Mouse (Mus musculus): ENCODE results near the gene Sh3pxd2a.
"Not testable (repeated sequence)": the region's sequence is repeated elsewhere in the genome, so short reads cannot be mapped to it uniquely, and the experiment has no call there.

The Sh3pxd2a gene

DNA sequence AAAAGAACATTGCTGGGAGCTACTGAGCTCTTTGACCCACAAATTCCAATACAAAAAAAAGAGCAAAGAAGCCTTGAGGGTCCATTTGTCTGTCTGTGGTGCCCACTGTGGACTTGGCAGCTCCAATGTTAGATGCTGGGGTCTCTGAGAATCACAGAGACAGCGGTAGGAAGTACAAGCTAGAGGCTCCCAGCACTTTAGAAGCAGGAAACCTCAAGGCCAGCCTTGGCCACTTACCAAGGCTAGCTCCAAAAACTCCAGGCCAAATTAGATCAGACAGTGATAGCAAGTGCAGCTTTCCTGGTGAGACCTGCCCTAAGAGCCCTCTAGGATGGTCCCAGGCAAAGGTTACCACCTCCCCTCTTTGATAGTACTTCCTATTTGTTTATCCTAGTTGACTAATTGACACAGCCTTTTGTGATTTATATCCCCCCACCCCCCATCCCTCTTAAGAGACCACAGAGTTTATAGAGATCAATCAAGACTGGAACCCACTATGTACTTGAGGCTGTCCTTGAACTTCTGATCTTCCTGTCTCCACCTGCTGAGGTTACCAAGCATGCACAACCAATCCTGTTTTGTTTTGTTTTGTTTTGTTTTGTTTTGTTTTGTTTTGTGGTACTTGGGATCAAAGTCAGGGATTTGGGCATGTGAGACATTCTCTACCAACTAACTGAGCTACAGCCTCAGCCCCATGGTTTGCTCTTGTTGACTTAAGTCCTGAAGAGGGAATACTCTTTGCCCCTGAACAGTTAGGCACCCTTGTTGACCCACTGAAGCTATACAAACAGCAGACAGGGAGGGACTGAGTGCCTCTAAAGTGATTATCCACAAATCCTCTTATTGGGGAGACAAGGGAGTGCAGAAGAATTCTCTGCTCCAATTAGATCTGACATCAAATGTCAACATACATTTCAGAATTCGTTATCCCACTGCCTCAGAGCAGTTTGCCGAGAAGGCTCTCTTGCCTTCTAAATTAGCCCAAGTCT, 60.5 kb downstream of the Sh3pxd2a start:
- DNase-seq: no peak

DNA sequence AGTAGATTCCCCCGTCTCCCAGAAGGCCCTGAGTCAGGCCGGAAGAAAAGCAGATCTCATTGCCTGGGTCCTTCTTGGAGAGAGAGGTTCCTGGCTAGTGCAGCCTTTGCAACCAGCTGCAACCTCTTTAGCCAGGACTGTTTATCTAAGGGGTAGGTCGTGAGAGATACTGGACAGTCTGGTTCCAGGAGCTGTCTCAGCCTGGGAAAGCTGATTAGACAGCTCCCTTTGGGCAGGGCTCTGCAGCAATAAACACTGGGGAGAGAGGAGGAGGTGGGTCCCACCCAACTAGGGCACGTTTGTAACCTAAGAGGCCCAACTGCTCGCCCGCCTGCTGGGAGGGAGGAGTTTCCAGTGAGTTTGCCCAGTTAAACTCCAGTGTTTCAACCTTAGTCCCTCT, 61.2 kb downstream of the Sh3pxd2a start:
- DNase-seq: no peak

DNA sequence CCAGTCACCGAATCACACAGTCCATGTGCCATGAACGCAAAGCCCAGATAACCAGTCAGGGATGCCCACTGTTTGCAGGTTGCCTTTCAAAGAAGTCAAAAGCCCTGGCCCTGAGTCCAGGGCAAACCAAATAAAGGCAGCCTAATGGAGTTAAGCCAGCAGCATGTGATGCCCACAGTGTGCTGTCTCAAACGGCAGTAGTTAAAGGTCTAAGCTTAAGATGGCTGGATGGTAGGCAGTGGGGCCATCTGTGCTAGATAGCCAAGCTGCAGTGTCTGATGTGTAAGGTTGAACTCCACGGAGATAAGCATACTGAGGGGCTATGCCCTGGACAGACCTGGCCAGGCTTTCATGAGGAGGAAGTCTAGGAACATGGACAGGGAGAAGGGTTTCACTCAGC, 61.7 kb downstream of the Sh3pxd2a start:
- no peak for DNase-seq

DNA sequence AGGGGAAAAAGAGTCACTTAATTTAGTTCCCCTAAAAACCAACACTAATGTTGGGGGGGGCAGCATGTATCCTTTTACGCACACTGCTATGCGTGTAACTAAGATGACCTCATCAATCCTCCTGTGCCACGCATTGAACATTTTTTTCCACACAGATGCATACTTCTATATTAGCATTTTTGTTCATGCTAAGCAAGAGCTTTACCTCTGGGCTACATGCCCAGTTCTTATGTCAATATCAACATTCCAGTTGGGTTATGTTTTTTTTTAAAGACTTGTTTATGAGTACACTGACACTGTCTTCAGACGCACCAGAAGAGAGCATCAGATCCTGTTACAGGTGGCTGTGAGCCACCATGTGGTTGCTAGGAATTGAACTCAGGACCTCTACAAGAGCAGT, 64.5 kb downstream of the Sh3pxd2a start:
- no peak for DNase-seq

DNA sequence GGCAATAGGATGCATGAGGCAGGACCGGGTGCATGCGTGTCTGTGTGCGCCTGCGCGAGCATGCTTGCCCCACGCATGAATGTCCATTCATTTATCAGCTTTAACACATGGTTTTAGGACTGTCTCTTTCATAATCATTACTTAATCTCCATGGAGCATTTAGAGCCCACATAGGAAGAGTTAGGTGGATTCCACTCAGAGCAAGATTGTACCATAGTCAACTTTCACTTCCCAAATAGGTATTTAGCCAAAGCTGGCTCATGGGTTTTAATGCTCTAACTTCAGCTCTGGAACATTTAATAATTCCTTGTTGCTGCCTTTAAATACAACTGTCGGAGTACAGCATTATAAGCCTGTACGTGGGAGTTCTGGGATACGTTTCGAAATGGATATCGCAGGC, 65.2 kb downstream of the Sh3pxd2a start:
- DNase-seq: no peak

DNA sequence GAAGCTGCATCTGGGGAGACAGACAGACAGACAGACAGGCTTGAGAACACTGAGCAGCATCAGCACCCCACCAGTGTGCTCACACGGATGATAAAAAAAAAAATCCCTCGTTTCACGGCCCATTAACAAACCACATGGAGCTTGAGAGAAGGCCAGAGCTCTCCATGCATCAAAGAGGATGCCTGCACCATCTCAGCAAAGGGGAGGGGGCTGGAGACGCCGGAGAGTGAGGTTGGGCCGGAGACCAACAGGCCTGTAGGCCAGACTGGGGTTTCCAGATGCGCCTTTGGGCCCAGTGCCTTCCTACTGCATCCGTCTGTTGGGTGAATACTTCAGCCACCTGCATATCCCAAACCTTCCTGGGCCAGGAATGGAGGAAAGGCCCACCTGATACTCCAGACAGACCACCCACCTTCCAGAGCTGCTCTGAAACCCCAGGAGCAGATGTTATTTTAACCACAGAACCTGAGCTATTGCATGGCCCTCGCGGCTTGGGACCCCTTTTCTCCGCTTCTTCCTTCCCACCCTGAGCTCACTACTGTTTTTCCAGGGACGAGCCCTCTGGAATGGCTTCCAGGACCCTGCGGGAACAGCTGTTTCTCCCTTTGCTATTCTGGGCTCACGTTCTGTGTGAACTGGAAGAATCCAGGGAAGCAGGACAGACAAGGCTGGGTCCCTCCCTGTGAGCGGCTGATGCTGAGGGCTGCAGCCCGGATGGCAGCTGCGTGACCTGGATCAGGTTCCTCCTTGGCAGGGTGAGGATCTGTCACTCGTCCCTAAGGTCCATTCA, 66.1 kb downstream of the Sh3pxd2a start:
- no peak for DNase-seq

DNA sequence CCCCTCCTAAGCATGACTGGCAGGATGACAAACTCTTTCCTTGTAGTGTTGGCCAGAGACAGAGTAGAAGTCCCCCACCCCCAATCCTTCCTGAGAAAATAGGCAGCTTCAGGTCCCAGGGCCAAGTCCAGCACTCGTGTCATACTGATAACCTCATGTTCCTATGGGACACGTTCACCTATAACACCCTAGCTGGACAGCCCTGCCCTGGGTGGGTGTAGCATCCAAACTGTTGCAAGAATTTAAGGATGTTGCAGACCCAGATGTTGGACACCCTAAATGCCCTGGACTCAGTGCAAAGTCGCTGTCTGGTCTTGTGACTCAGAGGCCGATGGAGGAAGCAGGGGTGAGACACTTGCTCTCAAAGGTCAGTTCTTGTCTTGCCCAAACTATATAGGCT, 68.9 kb downstream of the Sh3pxd2a start:
- no peak for DNase-seq

DNA sequence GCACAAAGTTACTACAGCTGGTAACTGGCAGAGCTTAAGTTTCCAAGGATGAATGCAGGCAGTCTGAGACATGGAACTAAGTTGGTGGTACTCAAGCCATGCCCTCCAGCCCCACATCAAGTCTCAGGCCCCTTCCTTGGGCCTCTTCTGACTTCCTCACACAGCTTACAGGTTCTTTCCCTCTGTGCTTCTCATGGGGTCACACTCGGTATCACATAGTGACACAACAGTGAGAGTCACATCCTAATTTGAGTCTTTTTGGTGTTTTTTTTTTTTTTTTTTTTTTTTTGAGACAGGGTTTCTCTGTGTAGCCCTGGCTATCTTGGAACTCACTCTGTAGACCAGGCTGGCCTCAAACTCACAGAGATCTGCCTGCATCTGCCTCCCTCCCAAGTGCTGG, 69.4 kb downstream of the Sh3pxd2a start:
- not testable (repeated sequence) for DNase-seq

DNA sequence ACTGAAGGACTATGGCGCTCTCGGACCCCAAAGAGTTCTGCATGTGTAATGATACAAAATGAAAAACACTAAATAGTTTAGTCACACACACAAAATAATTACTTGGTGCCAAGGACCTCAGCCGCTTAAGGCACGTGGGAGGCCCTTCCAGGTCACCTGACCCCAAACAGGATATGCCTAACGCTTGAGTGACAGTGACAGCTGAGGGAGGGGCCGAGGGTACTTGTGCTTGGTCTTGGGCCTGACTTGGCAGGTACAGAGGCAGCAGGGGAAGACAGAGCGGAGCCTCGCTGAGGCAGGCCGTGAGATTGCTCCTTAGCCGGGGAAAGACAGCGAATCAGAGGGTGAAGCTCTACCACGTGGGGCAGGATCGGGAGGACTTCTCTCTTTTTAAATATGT, 73.3 kb downstream of the Sh3pxd2a start:
- no peak for DNase-seq

DNA sequence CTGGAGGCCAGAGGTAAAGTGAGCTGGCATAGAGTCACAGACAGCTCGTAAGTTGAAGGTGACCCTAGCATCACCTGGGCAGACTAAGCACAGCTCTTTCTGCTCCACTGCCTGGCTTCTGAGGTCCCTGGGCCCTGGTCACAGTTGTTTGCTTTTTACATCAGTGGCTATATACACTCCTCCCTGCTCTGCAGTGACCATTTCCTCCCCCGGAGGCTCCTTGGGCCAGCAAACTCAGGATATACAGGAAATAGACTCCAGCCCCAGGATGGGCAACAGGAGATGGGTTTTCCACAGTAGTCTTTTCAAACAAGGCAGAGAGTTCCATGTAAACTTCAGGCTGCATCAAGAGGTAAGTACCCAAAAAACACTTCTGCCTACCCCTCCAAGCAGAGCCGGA, 76.3 kb downstream of the Sh3pxd2a start:
- no peak for DNase-seq

DNA sequence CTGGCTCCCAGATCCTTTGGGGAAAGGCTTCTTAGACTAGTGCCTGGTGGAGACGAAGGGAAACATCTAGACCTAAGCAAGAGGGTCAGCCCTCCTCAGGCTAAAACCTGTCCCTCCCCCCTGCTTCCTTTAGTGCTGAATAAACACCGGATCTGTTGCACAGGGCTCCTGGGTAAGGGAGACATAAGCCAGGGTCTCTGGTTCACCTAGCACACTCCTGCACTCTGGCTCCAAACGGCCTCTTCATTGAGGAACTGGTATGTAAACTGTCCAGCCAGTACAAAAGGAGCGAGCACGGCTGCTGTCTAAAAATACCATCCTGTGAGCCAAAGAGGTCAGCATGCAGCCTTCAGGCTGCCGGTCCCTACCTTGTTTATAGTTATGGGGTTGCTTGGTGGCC, 76.8 kb downstream of the Sh3pxd2a start:
- DNase-seq: no peak

DNA sequence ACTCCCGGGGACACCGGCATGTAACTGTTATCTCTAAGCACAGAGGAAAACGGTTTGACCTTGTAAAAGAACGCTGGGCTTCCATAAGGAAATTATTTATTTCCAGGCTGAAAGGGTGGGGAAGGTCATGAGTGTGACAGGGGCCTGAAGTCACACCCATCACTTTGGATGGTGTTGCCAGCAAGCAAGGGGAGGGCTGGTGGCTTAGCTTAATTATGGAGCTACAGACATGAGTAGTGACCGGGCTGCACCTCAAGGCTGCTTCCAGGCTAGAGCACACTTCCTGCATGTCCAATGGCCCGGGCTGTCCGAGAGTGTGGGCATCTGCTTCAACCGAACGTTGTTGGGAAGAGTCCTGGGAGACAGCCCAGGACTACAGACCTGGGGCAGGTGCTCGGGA, 78.2 kb downstream of the Sh3pxd2a start:
- DNase-seq: no peak

DNA sequence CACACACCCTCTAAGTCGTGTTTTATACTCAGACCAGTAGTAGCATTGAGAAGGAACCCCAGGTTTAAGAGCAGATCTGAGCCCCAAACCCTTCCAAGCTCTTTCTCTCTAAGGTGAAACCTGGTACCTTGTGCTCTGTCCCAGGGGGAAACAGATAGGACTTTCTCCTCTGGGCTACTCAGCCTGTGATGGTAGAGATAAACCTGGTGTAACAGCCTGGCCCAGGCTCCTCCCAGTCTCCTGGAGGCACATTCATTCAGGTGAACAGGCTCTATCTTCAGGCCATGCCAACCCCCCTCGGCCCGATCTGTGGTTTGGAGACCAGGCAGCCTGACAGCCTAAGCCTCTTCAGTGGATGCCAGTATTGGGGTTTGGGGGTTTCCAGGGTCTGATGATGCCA, 79.6 kb downstream of the Sh3pxd2a start:
- no peak for DNase-seq

DNA sequence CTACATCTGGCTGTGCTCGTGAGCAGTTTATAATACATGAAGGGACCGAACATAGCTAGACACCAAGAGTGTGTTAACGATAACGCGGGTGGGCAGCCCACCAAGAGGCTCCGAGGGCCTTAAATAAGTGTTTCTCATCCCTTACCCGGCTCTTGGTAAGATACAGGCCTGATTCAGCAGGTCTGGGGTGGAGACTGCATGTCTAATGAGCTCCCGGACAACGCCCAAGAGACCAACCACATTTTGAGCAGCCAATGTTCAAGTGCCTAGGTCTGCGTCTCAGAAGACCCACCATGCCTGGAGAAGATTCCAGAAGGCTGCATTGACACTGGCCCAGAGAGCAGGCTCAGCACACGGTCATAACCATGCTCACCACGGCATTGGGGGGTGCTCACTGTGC, 80.2 kb downstream of the Sh3pxd2a start:
- DNase-seq: no peak

DNA sequence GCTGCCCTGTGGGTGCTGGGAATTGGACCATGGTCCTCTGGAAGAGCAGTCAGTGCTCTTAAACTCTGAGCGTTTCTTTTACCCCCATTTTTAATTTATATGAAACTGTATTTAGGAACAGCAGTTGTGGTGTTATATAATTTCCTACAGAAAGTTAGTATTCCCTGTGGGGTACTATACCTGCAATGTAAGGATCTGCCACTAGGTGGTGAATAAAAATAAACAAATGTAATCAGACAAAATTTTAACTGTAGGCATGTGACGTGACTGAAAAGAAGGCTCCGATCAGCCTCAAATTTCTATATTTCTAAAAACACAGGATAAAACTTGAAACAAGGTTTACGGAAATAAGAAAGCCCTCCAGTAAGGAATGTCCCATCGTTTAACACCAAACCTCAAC, 81.9 kb downstream of the Sh3pxd2a start:
- DNase-seq: no peak

DNA sequence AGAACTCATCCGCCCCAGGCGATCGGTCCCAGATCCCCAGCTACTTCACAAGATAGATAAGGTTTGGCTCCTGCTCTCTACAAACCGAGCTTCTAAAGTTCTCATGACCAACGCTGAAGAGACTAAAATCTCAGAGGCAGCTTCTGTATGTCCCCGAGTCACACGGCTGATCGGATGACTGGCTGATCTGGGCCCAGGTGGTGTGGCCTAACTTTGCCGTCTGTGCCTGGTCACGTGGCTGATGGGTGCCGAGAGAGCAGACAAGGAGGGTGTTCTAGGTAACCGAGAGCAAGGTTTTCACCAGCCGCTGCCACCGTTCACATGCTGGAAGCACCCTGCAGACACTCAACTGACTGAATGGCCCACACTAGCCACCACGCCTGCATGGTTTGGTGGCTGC, 83.2 kb downstream of the Sh3pxd2a start:
- no peak for DNase-seq

DNA sequence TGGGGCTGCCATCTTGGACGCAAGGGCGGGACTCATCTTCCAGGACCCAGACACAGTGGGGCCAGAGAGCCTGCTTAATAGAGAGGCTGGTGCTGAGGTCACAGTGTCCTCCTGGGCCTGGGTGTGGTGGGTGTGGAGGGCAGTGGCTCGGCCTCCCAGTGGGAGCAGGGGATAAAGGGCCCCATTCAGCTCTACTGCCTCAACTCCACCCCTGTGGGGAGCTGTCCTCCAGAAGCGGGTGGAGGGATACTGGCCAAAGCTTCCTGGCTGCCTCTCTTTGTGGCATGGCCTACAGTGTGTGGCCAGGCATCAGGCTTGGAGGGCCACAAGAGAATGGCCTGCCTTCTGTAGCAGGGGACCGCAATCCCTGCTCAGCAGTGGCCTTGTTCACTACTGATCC, 85.1 kb downstream of the Sh3pxd2a start:
- DNase-seq: no peak

DNA sequence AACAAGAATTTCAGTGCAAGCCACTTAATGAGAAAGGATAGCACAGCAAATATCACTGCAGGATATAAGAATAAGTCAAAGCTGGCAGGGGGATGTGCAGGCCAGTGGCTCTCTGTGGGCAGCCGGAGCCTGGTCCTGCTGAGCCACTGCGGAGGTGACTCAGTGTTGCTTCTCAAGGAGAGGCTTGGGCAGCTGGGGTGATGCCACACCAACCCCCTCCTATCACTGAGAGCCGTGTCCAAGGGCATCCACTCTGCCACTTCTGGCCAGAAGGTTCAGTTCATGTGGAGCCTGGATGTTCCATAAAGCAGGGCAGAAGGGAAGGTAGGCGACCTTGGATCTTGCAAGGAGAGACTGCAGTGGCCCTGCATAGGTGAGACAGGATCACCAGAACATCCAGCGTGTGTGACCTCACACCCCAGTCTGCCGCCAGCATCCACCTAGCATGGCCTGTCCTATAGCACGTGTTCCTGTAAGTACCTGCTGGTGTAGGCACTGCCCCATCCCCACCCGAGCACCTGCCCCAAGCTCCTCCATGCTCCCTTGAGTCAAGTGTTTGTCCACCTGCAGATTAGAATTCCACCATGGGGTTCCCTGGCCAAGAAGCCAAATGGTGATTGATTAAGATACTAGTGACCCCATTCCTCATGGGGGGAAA, 89.2 kb downstream of the Sh3pxd2a start:
- no peak for DNase-seq

DNA sequence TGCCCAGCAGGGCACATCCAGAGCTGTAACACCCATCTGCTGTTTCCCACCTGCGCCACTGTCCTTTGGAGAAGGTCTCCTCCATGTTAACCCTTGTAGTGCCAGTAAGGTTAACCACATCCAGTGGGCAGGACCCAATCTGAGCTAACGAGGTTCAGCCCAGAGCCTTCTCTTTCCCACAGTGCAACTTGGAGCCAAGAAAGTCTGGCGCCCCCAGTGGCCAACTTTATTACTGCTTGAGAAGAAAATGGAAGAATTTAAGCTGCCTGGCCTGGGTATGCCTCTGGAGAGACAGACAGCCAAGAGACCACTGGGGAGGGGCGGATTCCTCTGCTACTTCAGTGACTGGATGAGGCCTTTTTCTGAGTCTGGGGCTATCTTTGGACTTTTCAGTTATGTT, 89.8 kb downstream of the Sh3pxd2a start:
- DNase-seq: peak; percentile 40

DNA sequence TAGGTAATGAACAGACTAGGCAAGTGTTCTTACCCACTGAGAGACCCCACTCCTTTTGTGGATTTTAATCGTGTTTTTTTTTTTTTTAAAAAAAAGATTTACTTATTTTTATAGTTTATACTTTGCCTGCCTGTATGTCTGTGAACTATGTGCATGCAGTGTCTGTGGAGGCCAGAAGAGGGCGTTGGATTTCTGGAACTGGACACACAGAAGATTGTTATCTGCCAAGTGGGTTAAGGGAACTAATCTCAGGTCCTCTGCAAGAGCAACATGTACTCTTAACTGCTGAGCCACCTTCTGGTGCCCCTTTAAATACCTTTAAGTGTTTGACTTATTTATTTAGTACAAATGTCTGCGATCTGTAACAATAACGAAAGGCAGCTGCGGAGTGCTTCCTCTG, 92.2 kb downstream of the Sh3pxd2a start:
- DNase-seq: no peak

DNA sequence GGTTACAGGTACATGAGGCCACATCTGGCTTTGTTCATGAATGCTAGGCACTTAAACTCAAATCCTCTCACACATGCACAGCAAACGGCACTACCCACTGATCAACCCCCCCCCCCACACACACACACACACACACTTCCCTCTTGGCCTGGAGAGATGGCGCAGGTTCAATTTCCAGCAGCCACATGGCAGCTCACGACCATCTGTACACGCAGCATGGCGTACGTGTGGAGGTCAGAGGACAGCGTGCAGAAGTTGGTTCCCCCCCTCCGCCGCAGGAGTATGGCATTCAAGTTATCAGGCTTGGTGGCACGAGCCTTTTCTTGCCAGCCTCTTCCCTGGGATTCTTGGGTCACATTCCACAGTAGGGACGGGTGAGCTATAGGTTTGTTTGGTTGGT, 92.7 kb downstream of the Sh3pxd2a start:
- DNase-seq: no peak

DNA sequence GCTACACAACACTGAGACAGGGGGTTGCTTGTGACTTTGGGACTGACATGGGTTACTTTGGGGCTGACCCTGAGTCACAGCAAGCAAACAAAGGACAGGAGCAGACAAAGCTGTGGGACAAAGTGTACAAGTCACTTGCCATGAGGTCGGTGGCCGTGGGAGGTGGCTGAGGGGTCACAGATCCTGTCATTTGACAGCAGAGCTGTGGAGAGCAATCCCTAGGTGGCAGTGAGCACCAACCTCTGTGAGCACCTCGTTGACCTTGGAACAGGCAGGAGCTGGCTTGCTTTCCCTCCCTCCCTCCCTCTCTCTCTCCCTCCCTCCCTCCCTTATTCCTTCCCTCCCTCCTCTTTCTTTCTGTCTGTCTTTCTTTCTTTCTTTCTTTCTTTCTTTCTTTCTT, 95.2 kb downstream of the Sh3pxd2a start:
- DNase-seq: no peak

DNA sequence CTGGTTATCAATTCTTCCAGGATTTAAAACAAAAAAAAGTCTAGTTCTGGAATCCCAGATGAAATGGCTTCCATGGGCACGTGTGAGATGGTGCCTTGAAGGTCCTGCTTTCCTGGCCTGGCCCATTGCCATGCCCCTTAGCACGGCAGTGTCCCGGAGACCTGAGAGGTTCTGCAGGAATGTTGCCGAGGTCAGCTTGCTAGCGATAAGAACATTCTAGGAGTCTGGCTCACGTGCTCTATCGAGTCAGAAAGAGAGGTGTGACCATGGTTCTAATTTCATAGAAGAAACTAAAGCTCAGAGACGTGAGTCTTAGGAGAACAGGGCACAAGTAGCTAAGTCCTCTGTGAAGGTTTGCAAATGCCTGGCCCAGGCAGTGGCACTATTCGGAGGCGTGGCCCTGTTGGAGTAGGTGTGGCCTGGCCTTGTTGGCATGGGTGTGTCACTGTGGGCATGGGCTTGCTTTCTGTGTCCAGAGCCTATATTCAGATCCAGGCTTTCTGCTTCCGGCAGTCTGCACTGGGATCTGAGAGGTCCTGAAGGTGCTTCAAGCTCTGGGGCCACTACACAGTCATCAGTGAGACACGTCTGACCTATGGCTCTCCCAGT, 96.8 kb downstream of the Sh3pxd2a start:
- DNase-seq: no peak
